Mouse (Mus musculus) CH12.LX (cell line): ENCODE data around the gene Pelp1. TPM values are rescaled to one million over a fixed set of nuclear protein-coding genes. Genes with fewer than 3 reads are reported as not detected.
"Not testable (repeated sequence)": the region's sequence is repeated elsewhere in the genome, so short reads cannot be mapped to it uniquely, and the experiment has no call there.

Experiments used
- DNase-seq: peaks from one replicate; pipeline ENCODE4 v3.0.0-alpha.2; 2013; ENCODE audit errors: extremely low read depth
- H3K27ac ChIP-seq: 2 replicates; pipeline ENCODE4 v1.5.1; 2012; ENCODE audit warnings: low read depth, mild to moderate bottlenecking, control low read depth, moderate library complexity; ENCODE audit not compliant: insufficient read depth
- H3K27me3 ChIP-seq: replicated peaks from 2 replicates; pipeline ENCODE3; 2012; ENCODE audit warnings: inconsistent platforms
- H3K36me3 ChIP-seq, 2 experiments: replicated peaks in 1 of 2; 2 replicates each; pipeline versions ENCODE3 to v1.6.1; 2012; ENCODE audit warnings: inconsistent platforms in 1 of 2, low read length in 1 of 2, mild to moderate bottlenecking in 1 of 2, mixed read lengths in 1 of 2, moderate library complexity in 1 of 2; ENCODE audit not compliant: control insufficient read depth in 1 of 2, insufficient read depth in 1 of 2
- H3K4me1 ChIP-seq, 2 experiments: 2 replicates each; pipeline ENCODE4 v1.6.1; 2012; ENCODE audit warnings: inconsistent platforms in 1 of 2, moderate library complexity in 1 of 2; ENCODE audit not compliant: insufficient read depth in 2 of 2, control insufficient read depth in 1 of 2
- H3K4me2 ChIP-seq: 2 replicates; pipeline ENCODE4 v1.6.1; 2012; ENCODE audit warnings: low read depth, mild to moderate bottlenecking, control low read depth; ENCODE audit not compliant: poor library complexity, insufficient read depth, severe bottlenecking
- H3K4me3 ChIP-seq, 3 experiments: fragments of 150-350 bp in 1 of 3; sonication (generic) in 1 of 3; replicated peaks in 1 of 3; 2 replicates each; pipeline versions ENCODE3 to v1.5.1; 2011 to 2012; ENCODE audit warnings: low read depth in 2 of 3, low read length in 2 of 3, mild to moderate bottlenecking in 2 of 3, moderate library complexity in 2 of 3, control low read depth in 1 of 3, improper control_type of control experiment in 1 of 3, inconsistent platforms in 1 of 3, mixed read lengths in 1 of 3; ENCODE audit not compliant: poor library complexity in 1 of 3
- H3K79me2 ChIP-seq: replicated peaks from 2 replicates; pipeline ENCODE4 v1.6.1; 2012; ENCODE audit warnings: mild to moderate bottlenecking, moderate library complexity; ENCODE audit not compliant: control insufficient read depth, poor library complexity, insufficient read depth, severe bottlenecking; ENCODE audit errors: extremely low read depth
- H3K9ac ChIP-seq: 2 replicates; pipeline ENCODE4 v1.6.1; 2012; ENCODE audit warnings: low read depth, mild to moderate bottlenecking, control low read depth, moderate library complexity; ENCODE audit not compliant: insufficient read depth
- H3K9me3 ChIP-seq: replicated peaks from 2 replicates; pipeline ENCODE3; 2012; ENCODE audit warnings: low read length, inconsistent platforms, mixed read lengths
- BHLHE40 ChIP-seq: IDR thresholded peaks from 2 replicates; pipeline ENCODE4 v1.6.1; 2011; ENCODE audit warnings: mild to moderate bottlenecking, low read depth, low read length, improper control_type of control experiment
- CHD1 ChIP-seq: IDR thresholded peaks from 2 replicates; pipeline ENCODE4 v1.6.1; 2012; ENCODE audit warnings: low read depth, low read length, improper control_type of control experiment, inconsistent platforms
- EP300 ChIP-seq: IDR thresholded peaks from 2 replicates; pipeline ENCODE4 v1.6.1; 2011; ENCODE audit warnings: low read length, improper control_type of control experiment
- ETS1 ChIP-seq: conservative IDR thresholded peaks from 2 replicates; pipeline ENCODE4 v1.6.1; 2012; ENCODE audit warnings: low read depth, mild to moderate bottlenecking, inconsistent platforms, low read length, improper control_type of control experiment, moderate library complexity
- MAZ ChIP-seq: IDR thresholded peaks from 2 replicates; pipeline ENCODE4 v1.6.1; 2012; ENCODE audit warnings: low read depth, mild to moderate bottlenecking, inconsistent platforms, low read length, improper control_type of control experiment, moderate library complexity
- MXI1 ChIP-seq: IDR thresholded peaks from 2 replicates; pipeline ENCODE4 v1.6.1; 2011; ENCODE audit warnings: mild to moderate bottlenecking, low read depth, low read length, improper control_type of control experiment
- SMC3 ChIP-seq: IDR thresholded peaks from 2 replicates; pipeline ENCODE4 v1.6.1; 2011; ENCODE audit warnings: low read depth, low read length, improper control_type of control experiment
- UBTF ChIP-seq: IDR thresholded peaks from 2 replicates; pipeline ENCODE4 v1.6.1; 2012; ENCODE audit warnings: low read depth, mild to moderate bottlenecking, inconsistent platforms, low read length, improper control_type of control experiment, moderate library complexity
- USF1 ChIP-seq: IDR thresholded peaks from 2 replicates; pipeline ENCODE4 v1.6.1; 2014; ENCODE audit warnings: low read depth, mild to moderate bottlenecking, inconsistent platforms, low read length, improper control_type of control experiment
- ZC3H11A ChIP-seq: IDR thresholded peaks from 2 replicates; pipeline ENCODE4 v1.6.1; 2012; ENCODE audit warnings: low read depth, mild to moderate bottlenecking, inconsistent platforms, low read length, improper control_type of control experiment
- dilution Hi-C: fragments of 300-500 bp; cut with MboI; formaldehyde crosslinking; loops from 2 replicates; pipeline ENCODE4 v1.14.3; 2020; ENCODE audit warnings: low sequenced_read_pairs; ENCODE audit not compliant: extremely low pct_unique_long_range_greater_than_20kb, extremely low pct_ligation_motif_present
- in situ Hi-C: fragments of 300-500 bp; cut with MboI; formaldehyde crosslinking; loops from 3 replicates; pipeline ENCODE4 v1.14.3; 2019; ENCODE audit warnings: low sequenced_read_pairs, low pct_ligation_motif_present, low pct_unique_long_range_greater_than_20kb, mixed read lengths
- polyA plus RNA-seq: library from polyadenylated mRNA; unstranded; fragments of >175 nt; gene quantifications from 2 replicates; pipeline ENCODE4 v1.2.1, GENCODE M21; 2012; ENCODE audit warnings: low read depth; ENCODE audit not compliant: insufficient read length
- total RNA-seq, 2 experiments: library from RNA; depleted of rRNA; stranded (reverse); fragments of 300-350 nt in 1 of 2; fragments of >200 nt in 1 of 2; gene quantifications; 2 replicates each; pipeline ENCODE4 v1.2.3; 2012 to 2014

The Pelp1 gene
- total and polyA plus RNA-seq, 3 experiments = 13.2 to 113 (median 33.0) TPM

GRCm38 (mm10) chr11:70432048-70432894 lies 22.4 kb upstream of the Pelp1 start, which contains the start of gene Arrb2 (continued):
- TF ChIP-seq USF1 = no peak; the same call in 1 of the 2 replicates

GRCm38 (mm10) chr11:70431574-70431973 lies 21.7 kb upstream of the Pelp1 start:
- Histone ChIP-seq H3K9ac (peak overlapping the region; percentile 21), H3K79me2 (peaks cover 9% of the 10 kb centered on the region)
- TF ChIP-seq ETS1 (no peak), MAZ (no peak), SMC3 (no peak), MXI1 (no peak), UBTF (no peak), ZC3H11A (no peak), CHD1 (no peak), EP300 (no peak)
- TF ChIP-seq, all 38 proteins: peak for 0
- dilution Hi-C loops = no loop called here
- peak overlapping the region in 2 of 3 experiments; percentile 73 to 87 for H3K4me3 ChIP-seq
- in situ Hi-C loops = no loop called here
- no peak for DNase-seq
- no peaks in the 10 kb centered on the region for H3K9me3 ChIP-seq
- H3K27me3 ChIP-seq = no peaks in the 10 kb centered on the region
- H3K36me3 ChIP-seq = peaks cover 9 to 25% of the 10 kb centered on the region in 2 experiments
- H3K4me1 ChIP-seq = peaks cover 11 to 46% of the 10 kb centered on the region in 2 experiments
- H3K4me2 ChIP-seq = peak overlapping the region; percentile 27; the same call in 1 of the 2 replicates
- H3K27ac ChIP-seq = no peak overlapping the region

GRCm38 (mm10) chr11:70426598-70426997 lies 16.8 kb upstream of the Pelp1 start:
- H3K9me3 ChIP-seq, H3K79me2 ChIP-seq, H3K9ac ChIP-seq, dilution Hi-C loops, in situ Hi-C loops, H3K27ac ChIP-seq, H3K4me2 ChIP-seq, H3K4me1 ChIP-seq, H3K27me3 ChIP-seq, H3K36me3 ChIP-seq, H3K4me3 ChIP-seq: not testable (repeated sequence)
- 0 out of 2 replicates have a peak, but pooled peaks have one; percentile 27 for TF ChIP-seq BHLHE40
- peak; percentile 52 for DNase-seq
